Mouse (Mus musculus) ES-Bruce4 (cell line): ENCODE data around the gene Sept1. TPM values are rescaled to one million over a fixed set of nuclear protein-coding genes. Genes with fewer than 3 reads are reported as not detected.

ENCODE experiments used
- H3K27ac ChIP-seq: 2 replicates; pipeline ENCODE4 v1.5.1; 2012; ENCODE audit warnings: low read length, inconsistent platforms; ENCODE audit not compliant: insufficient read depth
- H3K27me3 ChIP-seq: 2 replicates; pipeline ENCODE4 v1.6.1; 2012; ENCODE audit warnings: mild to moderate bottlenecking, low read length, inconsistent platforms; ENCODE audit not compliant: control insufficient read depth, poor library complexity, insufficient read depth, severe bottlenecking
- H3K36me3 ChIP-seq: 2 replicates; pipeline ENCODE4 v1.6.1; 2012; ENCODE audit warnings: inconsistent platforms, mild to moderate bottlenecking, low read length, moderate library complexity; ENCODE audit not compliant: control insufficient read depth, poor library complexity, insufficient read depth, severe bottlenecking
- H3K4me1 ChIP-seq: one replicate; pipeline ENCODE4 v1.8.1; 2011; ENCODE audit warnings: low read length; ENCODE audit not compliant: control insufficient read depth, insufficient read depth
- H3K4me3 ChIP-seq: 2 replicates; pipeline ENCODE4 v1.5.1; 2011; ENCODE audit warnings: low read depth, mild to moderate bottlenecking, low read length
- H3K9ac ChIP-seq: 2 replicates; pipeline ENCODE4 v1.6.1; 2012; ENCODE audit warnings: low read depth, mild to moderate bottlenecking, inconsistent platforms; ENCODE audit not compliant: poor library complexity, severe bottlenecking
- H3K9me3 ChIP-seq: replicated peaks from 2 replicates; pipeline ENCODE4 v1.6.1; 2012; ENCODE audit warnings: mild to moderate bottlenecking, low read length, inconsistent platforms; ENCODE audit not compliant: control insufficient read depth, poor library complexity, insufficient read depth, severe bottlenecking
- CTCF ChIP-seq: IDR thresholded peaks from one replicate; pipeline ENCODE4 v1.8.1; 2011; ENCODE audit warnings: low read depth, low read length
- EP300 ChIP-seq: IDR thresholded peaks from 2 replicates; pipeline ENCODE4 v1.6.1; 2011; ENCODE audit warnings: low read depth, low read length; ENCODE audit not compliant: insufficient read depth
- POLR2A ChIP-seq: IDR thresholded peaks from one replicate; pipeline ENCODE4 v1.8.1; 2011; ENCODE audit warnings: low read length; ENCODE audit not compliant: insufficient read depth
- polyA plus RNA-seq: library from polyadenylated mRNA; stranded (reverse); fragments of >200 nt; gene quantifications from 2 replicates; pipeline ENCODE4 v1.2.4, GENCODE M21; 2011; ENCODE audit warnings: low read depth; ENCODE audit not compliant: missing spikeins, insufficient read depth, insufficient read length

The Sept1 gene
- polyA plus RNA-seq, 1 experiment: 210 TPM

- Histone ChIP-seq H3K9me3 (no peaks in the 10 kb centered on the region), H3K27me3 (no peaks in the 10 kb centered on the region), H3K9ac (peak overlapping the region; percentile 61), H3K4me1 (peaks cover 1% of the 10 kb centered on the region), H3K27ac (peak overlapping the region; percentile 98), H3K36me3 (peaks cover 4% of the 10 kb centered on the region; the same call in 1 of the 2 replicates), H3K4me3 (peak overlapping the region; percentile 61)
- no peak for TF ChIP-seq POLR2A
- TF ChIP-seq EP300: peak; percentile 97
Measured at GRCm38 (mm10) chr7:127212432-127213250, 20.3 kb downstream of the Sept1 start.

- Histone ChIP-seq H3K27me3 (no peaks in the 10 kb centered on the region), H3K4me3 (no peak overlapping the region), H3K4me1 (peaks cover 1% of the 10 kb centered on the region), H3K27ac (peak overlapping the region; percentile 98), H3K9me3 (no peaks in the 10 kb centered on the region), H3K36me3 (peaks cover 4% of the 10 kb centered on the region; the same call in 1 of the 2 replicates), H3K9ac (peak overlapping the region; percentile 34)
- TF ChIP-seq CTCF (no peak), POLR2A (no peak), EP300 (no peak)
Measured at GRCm38 (mm10) chr7:127211014-127211745, 21.8 kb downstream of the Sept1 start.

- H3K27me3 ChIP-seq: no peaks in the 10 kb centered on the region
- peaks cover 4% of the 10 kb centered on the region; the same call in 1 of the 2 replicates for H3K36me3 ChIP-seq
- peak overlapping the region; percentile 71 for H3K27ac ChIP-seq
- H3K4me3 ChIP-seq: no peak overlapping the region
- peaks cover 1% of the 10 kb centered on the region for H3K4me1 ChIP-seq
- H3K9me3 ChIP-seq: no peaks in the 10 kb centered on the region
- TF ChIP-seq POLR2A (no peak), CTCF (no peak), EP300 (no peak)
- H3K9ac ChIP-seq: peak overlapping the region; percentile 59; the same call in 1 of the 2 replicates
Measured at GRCm38 (mm10) chr7:127210266-127210665, 22.7 kb downstream of the Sept1 start.

- Histone ChIP-seq H3K9me3 (no peaks in the 10 kb centered on the region), H3K4me1 (peaks cover 1% of the 10 kb centered on the region), H3K4me3 (no peak overlapping the region), H3K36me3 (peaks cover 4% of the 10 kb centered on the region; the same call in 1 of the 2 replicates), H3K27me3 (no peaks in the 10 kb centered on the region), H3K27ac (peak overlapping the region; percentile 71), H3K9ac (peak overlapping the region; percentile 59)
- TF ChIP-seq POLR2A (no peak), CTCF (no peak), EP300 (no peak)
Measured at GRCm38 (mm10) chr7:127209851-127210250, 23.1 kb downstream of the Sept1 start.

- TF ChIP-seq CTCF (peak; percentile 44), EP300 (no peak), POLR2A (peak; percentile 29)
- Histone ChIP-seq H3K9ac (peak within 1 kb of the TSS; percentile 95), H3K36me3 (peaks cover 7% of the 10 kb centered on the region), H3K27me3 (no peaks in the 10 kb centered on the region), H3K4me1 (peaks cover 1% of the 10 kb centered on the region), H3K27ac (peak within 1 kb of the TSS; percentile 75), H3K4me3 (peak within 1 kb of the TSS; percentile 93), H3K9me3 (no peaks in the 10 kb centered on the region)
Measured at GRCm38 (mm10) chr7:127208553-127209438, 24.1 kb downstream of the Sept1 start, which contains the start of gene Mylpf. Gene Mylpf, plus strand, starts transcription at chr7:127208890.
